Mouse (Mus musculus) cerebellum, postnatal 36 days (tissue): ENCODE results near the gene Ctbs.

Experiments used
- DNase-seq, 2 experiments: peaks; one replicate each; pipeline ENCODE4 v3.0.0; 2021 to 2022; ENCODE audit warnings: mixed read lengths in 2 of 2

The Ctbs gene

GRCm38 (mm10) chr3:146499431-146500002 is 49.9 kb downstream of the Ctbs start, which contains the start of the genes Spata1 and Gng5:
Gene Spata1, minus strand, starts transcription at chr3:146499753.
Gene Gng5, plus strand, starts transcription at chr3:146499807.
- peak in 1 of 2 experiments; percentile 41 for DNase-seq

GRCm38 (mm10) chr3:146500003-146500809 is 50.6 kb downstream of the Ctbs start:
- DNase-seq: peak in 1 of 2 experiments; percentile 21

- no peak for DNase-seq
Measured at GRCm38 (mm10) chr3:146500810-146501201, 51.2 kb downstream of the Ctbs start.

- DNase-seq: no peak
Measured at GRCm38 (mm10) chr3:146501601-146502123, 52.1 kb downstream of the Ctbs start.

GRCm38 (mm10) chr3:146506711-146507110 is 57.1 kb downstream of the Ctbs start:
- DNase-seq: no peak
